Mouse (Mus musculus) layer of hippocampus, adult 9-11 months (tissue): ENCODE measurements around the gene Gm11549.
A peak's percentile ranks its signal among the peaks of the same experiment; 100 is the strongest.

Experiments used
- DNase-seq: peaks from one replicate; pipeline ENCODE4 v3.0.0; 2022

The Gm11549 gene

GRCm38 (mm10) chr3:36521073-36522060 is at the start of gene Gm11549:
Gm11549 (minus strand) TSS chr3:36521813.
- DNase-seq, result no peak

DNA sequence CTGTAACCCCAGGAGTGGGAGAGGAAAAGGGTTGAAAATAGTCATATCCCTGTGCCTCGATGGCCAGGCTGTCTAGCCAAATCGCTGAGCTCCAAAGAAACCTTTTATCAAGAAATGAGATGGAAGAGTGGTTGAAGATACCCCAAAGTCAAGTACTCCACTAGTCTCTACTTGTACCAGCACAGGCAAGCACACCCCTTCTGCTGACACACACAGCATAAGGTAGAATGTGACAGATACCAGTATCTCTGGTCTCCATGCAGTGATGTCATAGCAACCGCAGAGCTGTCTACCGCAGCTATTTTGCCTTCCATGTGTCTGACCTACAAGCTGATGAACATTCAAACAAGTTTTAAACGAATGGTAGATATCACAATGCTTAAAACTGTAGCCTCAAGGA is 48.2 kb upstream of the Gm11549 start:
- no peak for DNase-seq

DNA sequence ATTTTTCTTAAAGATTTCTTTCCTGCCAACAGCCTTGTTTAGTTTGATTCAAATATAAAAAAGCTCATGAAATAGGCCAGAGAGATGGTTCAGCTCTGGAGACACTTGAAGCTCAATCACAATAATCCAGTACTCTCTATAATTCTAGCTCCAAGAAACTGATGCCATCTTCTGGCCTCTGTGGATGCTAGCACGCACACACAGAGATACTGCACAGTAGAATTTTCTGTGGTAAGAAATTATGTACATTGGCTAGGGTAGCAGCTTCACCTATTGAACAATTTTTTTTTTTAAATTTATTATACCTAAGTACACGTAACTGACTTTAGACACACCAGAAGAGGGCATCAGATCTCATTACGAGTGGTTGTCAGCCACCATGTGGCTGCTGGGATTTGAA is 42.1 kb upstream of the Gm11549 start:
- DNase-seq, result no peak

DNA sequence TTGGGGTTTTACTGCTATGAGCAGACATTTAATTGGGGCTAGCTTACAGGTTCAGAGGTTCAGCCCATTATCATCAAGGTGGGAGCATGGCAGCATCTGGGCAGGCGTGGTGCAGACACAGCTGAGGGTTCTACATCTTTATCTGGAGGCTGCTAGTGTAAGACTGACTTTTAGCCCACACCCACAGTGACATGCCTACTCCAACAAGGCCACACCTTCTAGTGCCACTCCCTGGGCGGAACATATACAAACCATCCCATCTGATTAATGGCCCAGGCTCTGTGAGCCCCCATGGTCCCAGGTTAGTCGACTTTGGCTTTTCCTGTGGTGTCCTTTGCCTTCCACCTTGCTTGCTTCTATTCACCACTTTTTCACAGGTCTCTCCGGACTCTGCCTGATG is 38.0 kb upstream of the Gm11549 start:
- no peak for DNase-seq

GRCm38 (mm10) chr3:36557601-36558000 is 36.0 kb upstream of the Gm11549 start:
- no peak for DNase-seq

GRCm38 (mm10) chr3:36552406-36553047 is 30.9 kb upstream of the Gm11549 start, which contains the start of gene Exosc9:
Exosc9 (plus strand) TSS chr3:36552606.
- DNase-seq, result peak; percentile 92

DNA sequence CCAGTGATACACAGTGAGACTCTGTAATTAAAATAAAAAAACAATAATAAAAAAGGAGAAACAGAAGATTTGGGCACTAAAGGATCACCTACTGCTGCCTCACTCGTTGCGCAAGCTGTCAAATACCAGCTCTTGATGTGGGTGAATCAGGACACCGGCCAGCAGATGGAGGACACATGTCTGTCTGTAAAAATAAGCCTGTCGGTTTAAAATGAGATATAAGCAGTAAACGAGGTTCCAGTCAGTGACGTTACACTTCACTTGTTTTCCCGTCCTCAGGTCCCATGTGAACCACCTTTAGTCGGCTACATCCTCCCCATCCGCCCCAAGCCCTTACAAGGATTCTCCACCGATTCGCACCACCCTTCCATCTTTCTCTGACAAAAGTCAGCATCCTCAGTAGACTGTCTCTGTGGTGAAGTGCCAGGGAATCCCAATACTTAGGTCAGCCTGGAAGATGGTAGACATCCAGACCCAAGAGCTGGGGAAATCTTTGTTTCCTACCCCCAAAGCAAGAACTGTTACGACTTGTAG is 30.3 kb upstream of the Gm11549 start:
- peak; percentile 35 for DNase-seq

DNA sequence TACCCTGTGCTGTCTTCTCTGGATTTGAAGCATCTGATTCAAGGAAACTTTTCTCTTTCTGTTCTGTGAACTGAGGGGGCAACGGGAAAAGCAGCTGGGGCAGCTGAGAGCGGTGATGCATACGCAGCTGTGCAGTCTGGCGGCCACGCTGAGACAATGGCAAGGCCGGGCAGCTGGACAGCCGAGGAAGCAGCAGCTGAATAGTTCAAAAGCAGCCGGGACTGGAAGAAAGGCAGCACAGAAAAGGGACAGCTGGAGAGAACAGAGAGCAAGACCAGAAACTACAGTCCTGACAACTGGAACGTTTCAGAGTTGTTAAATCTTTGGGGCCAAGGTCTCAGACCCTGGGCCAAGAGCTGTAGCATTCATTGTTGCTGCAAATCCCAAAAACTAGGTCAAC is 29.7 kb upstream of the Gm11549 start:
- DNase-seq, result peak; percentile 30

GRCm38 (mm10) chr3:36544961-36545360 is 23.3 kb upstream of the Gm11549 start:
- DNase-seq, result no peak

GRCm38 (mm10) chr3:36541399-36541798 is 19.8 kb upstream of the Gm11549 start:
- DNase-seq, result no peak

GRCm38 (mm10) chr3:36540756-36541155 is 19.1 kb upstream of the Gm11549 start:
- no peak for DNase-seq

GRCm38 (mm10) chr3:36537701-36538470 is 16.3 kb upstream of the Gm11549 start:
- no peak for DNase-seq

- no peak for DNase-seq
These were observed 14.4 kb upstream of the Gm11549 start for GRCm38 (mm10) chr3:36536041-36536440.

- DNase-seq, result no peak
These were observed 11.6 kb upstream of the Gm11549 start for GRCm38 (mm10) chr3:36533201-36533672.

DNA sequence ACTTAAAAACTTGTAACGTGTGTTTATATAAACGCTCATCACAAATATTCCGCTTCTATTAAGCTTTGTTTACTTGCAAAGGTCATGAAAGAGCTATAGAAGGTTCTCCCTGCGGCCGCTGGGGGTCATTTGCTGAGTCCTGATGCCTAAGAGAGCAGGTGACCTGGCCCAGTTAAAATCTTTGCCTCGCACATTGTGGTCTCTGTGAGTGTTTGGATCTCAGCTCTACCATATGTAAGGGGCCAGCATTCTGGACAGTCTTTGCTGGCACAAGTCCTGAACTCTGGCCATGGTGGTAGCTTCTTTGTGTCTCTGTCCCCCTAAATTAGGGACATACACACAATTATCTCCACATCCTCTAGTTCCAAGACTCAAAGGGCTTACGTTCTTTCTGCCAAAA is 11.1 kb upstream of the Gm11549 start:
- DNase-seq, result no peak

- no peak for DNase-seq
These were observed 10.4 kb upstream of the Gm11549 start for GRCm38 (mm10) chr3:36531979-36532542.

- no peak for DNase-seq
These were observed 9.6 kb upstream of the Gm11549 start for GRCm38 (mm10) chr3:36531242-36531641.

DNA sequence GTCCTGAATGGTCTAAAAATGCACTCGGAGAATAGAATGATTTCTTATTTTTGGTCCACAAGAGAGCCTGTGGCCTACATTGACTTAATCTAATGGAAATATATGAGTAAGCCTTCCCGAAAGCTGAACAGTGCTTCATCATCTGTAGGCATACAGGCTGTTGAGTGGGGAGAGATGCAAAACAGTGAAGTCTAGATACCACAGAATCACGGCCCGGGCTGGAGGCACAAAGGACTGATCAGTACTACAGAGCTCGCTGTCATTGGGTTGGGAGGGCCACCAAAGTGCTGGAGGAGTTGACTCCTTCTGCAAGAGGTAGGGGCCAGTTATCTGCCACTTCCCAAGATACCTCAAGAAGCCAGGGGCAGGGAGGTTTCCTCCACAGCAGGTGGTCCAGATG is 9.2 kb upstream of the Gm11549 start:
- no peak for DNase-seq

DNA sequence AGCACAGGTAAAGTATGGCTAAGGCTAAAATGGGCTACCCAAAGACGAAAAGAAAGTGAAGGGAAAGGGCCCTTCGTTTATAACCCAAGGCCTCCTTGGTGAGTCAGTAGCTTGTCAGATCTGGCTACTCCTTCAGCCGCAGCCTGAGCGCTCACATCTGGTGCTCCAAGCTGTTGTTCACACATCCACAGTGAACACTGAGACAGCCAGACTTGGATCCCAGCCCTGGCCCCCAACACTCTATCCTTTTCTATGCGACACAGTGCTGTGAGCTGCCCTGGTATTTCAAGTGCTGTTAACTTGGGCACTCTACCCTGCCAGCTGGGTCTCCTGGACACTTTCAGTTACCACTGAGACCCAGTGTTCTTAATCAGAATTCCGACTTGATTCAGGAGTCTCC is 8.7 kb upstream of the Gm11549 start:
- no peak for DNase-seq

GRCm38 (mm10) chr3:36524466-36524865 is 2.9 kb upstream of the Gm11549 start:
- no peak for DNase-seq

GRCm38 (mm10) chr3:36522137-36522536 is 524 bp upstream of the Gm11549 start:
- no peak for DNase-seq

- no peak for DNase-seq
These were observed 5.4 kb downstream of the Gm11549 start for GRCm38 (mm10) chr3:36516196-36516595.
